Mouse (Mus musculus) bone marrow macrophage, adult 2 months (primary cell): ENCODE results near the gene Fyb. TPM values are rescaled to one million over a fixed set of nuclear protein-coding genes. Genes with fewer than 3 reads are reported as not detected.

Experiments
- H3K27ac ChIP-seq: 2 replicates; pipeline ENCODE4 v1.5.1; 2012; ENCODE audit warnings: low read depth, low read length; ENCODE audit not compliant: insufficient read depth
- H3K4me1 ChIP-seq: 2 replicates; pipeline ENCODE4 v1.6.1; 2012; ENCODE audit warnings: low read length; ENCODE audit not compliant: control insufficient read depth, insufficient read depth
- H3K4me3 ChIP-seq: 2 replicates; pipeline ENCODE4 v1.5.1; 2012; ENCODE audit warnings: mild to moderate bottlenecking, low read length, moderate library complexity; ENCODE audit not compliant: insufficient read depth
- CTCF ChIP-seq: IDR thresholded peaks from 2 replicates; pipeline ENCODE4 v1.5.1; 2012; ENCODE audit warnings: low read depth, mild to moderate bottlenecking, low read length, moderate library complexity
- POLR2A ChIP-seq: IDR thresholded peaks from 2 replicates; pipeline ENCODE4 v1.6.1; 2012; ENCODE audit warnings: mild to moderate bottlenecking, low read depth, low read length, borderline replicate concordance
- polyA plus RNA-seq: library from polyadenylated mRNA; stranded (reverse); fragments of >200 nt; gene quantifications from 2 replicates; pipeline ENCODE4 v1.2.4, GENCODE M21; 2012; ENCODE audit not compliant: missing spikeins, insufficient read depth, insufficient read length

Fyb gene
- polyA plus RNA-seq, 1 experiment, result 1,358 TPM

GRCm38 (mm10) chr15:6557552-6557951, 34.9 kb downstream of the Fyb start:
- Histone ChIP-seq H3K27ac (peak overlapping the region; percentile 91), H3K4me1 (peaks cover 64% of the 10 kb centered on the region), H3K4me3 (no peak overlapping the region)
- no peak for TF ChIP-seq POLR2A
- no peak for TF ChIP-seq CTCF

- Histone ChIP-seq H3K4me1 (peaks cover 67% of the 10 kb centered on the region), H3K27ac (no peak overlapping the region), H3K4me3 (no peak overlapping the region)
- TF ChIP-seq POLR2A, result no peak
- no peak for TF ChIP-seq CTCF
Measured at GRCm38 (mm10) chr15:6559188-6559587, 36.5 kb downstream of the Fyb start.

- Histone ChIP-seq H3K4me3 (no peak overlapping the region), H3K4me1 (peaks cover 62% of the 10 kb centered on the region), H3K27ac (no peak overlapping the region)
- TF ChIP-seq CTCF, result no peak
- no peak for TF ChIP-seq POLR2A
Measured at GRCm38 (mm10) chr15:6560696-6561095, 38.0 kb downstream of the Fyb start.

GRCm38 (mm10) chr15:6562161-6562560, 39.5 kb downstream of the Fyb start:
- Histone ChIP-seq H3K4me1 (peaks cover 58% of the 10 kb centered on the region), H3K27ac (peak overlapping the region; percentile 94), H3K4me3 (no peak overlapping the region)
- TF ChIP-seq POLR2A, result no peak
- no peak for TF ChIP-seq CTCF

- Histone ChIP-seq H3K27ac (peak overlapping the region; percentile 94), H3K4me3 (no peak overlapping the region), H3K4me1 (peaks cover 58% of the 10 kb centered on the region)
- TF ChIP-seq CTCF (no peak), POLR2A (no peak)
Measured at GRCm38 (mm10) chr15:6562629-6563028, 40.0 kb downstream of the Fyb start.

DNA sequence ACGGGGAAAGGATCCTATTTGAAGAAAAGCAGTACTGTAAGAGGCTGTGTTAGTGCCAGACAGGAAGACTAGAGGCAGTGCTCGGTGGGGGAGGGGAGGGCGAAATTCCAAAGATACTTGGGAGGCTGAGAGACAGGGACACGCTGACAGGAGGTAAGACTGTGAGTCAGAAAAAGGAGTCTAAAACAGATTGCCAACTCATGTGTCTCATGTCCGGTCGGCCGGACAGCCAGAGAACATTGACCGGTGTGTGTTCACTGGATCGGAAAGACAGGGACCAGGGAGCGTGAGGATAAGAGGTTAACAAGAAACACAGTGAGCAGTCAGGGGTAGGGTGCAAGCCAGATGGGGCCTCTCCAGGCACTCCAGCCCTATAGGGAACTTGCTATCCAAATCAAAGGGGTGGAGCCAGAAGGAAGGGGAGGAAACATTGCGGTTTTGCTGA, 42.3 kb downstream of the Fyb start:
- Histone ChIP-seq H3K4me3 (peak overlapping the region; percentile 55), H3K27ac (peak overlapping the region; percentile 98), H3K4me1 (peaks cover 56% of the 10 kb centered on the region)
- 0 out of 2 replicates have a peak, but pooled peaks have one; percentile 59 for TF ChIP-seq POLR2A
- no peak for TF ChIP-seq CTCF

DNA sequence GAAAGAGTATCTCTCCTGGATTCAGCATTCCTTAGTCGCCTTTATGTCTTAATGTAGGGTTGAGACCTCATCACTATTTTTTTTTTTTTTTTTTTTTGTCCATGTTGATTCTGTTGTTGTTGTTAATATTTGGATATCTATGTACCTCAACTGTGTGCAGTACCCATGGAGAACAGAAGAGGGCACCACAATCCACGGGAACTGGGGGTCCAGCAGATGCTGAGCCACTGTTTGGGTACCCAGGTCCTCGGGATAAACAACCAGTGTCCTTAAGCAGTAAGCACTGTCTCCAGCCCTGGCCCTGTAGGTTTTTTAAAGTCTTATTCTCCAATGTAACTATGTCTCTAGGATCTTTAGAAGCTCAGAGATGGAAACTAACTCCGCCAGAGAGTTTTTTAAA, 43.2 kb downstream of the Fyb start:
- peak overlapping the region; percentile 97 for H3K27ac ChIP-seq

GRCm38 (mm10) chr15:6567993-6568392, 45.3 kb downstream of the Fyb start:
- TF ChIP-seq CTCF (no peak), POLR2A (no peak)
- Histone ChIP-seq H3K27ac (peak overlapping the region; percentile 97), H3K4me1 (peaks cover 48% of the 10 kb centered on the region), H3K4me3 (no peak overlapping the region)

More for the DNA sequence above, 43.2 kb downstream of the Fyb start:
- H3K4me3 ChIP-seq, result no peak overlapping the region
- TF ChIP-seq POLR2A (no peak), CTCF (peak; percentile 27; the same call in 1 of the 2 replicates)
- H3K4me1 ChIP-seq, result peaks cover 48% of the 10 kb centered on the region

- Histone ChIP-seq H3K4me1 (peaks cover 47% of the 10 kb centered on the region), H3K4me3 (no peak overlapping the region), H3K27ac (peak overlapping the region; percentile 97)
- no peak for TF ChIP-seq POLR2A
- TF ChIP-seq CTCF, result no peak
Measured at GRCm38 (mm10) chr15:6568605-6569004, 46.0 kb downstream of the Fyb start.

- H3K4me1 ChIP-seq, result peaks cover 48% of the 10 kb centered on the region
- peak overlapping the region; percentile 79 for H3K4me3 ChIP-seq
- TF ChIP-seq POLR2A (no peak), CTCF (no peak)
- H3K27ac ChIP-seq, result peak overlapping the region; percentile 98
Measured at GRCm38 (mm10) chr15:6569074-6569473, 46.4 kb downstream of the Fyb start.
